Mouse (Mus musculus): Measurements from ENCODE around the gene Cyp2f2. TPM values are rescaled to one million over a fixed set of nuclear protein-coding genes. Genes with fewer than 3 reads are reported as not detected.

The Cyp2f2 gene
- polyA plus RNA-seq, 1 experiment from 2014 or later = 585 TPM

GRCm38 (mm10) chr7:27164112-27164947, 44.6 kb downstream of the Cyp2f2 start:
- H3K4me2 ChIP-seq (replicated peaks; ENCODE audit: low read depth, low read length) = peak overlapping the region; percentile 73
- no peak overlapping the region; the same call in 1 of the 2 replicates for H3K27ac ChIP-seq (ENCODE audit: low read length)
- 0 out of 2 replicates have a peak, but pooled peaks cover 2% of the 10 kb centered on the region for H3K36me3 ChIP-seq (ENCODE audit: insufficient read depth, low read length)
- no peak for ATAC-seq
- no peaks in the 10 kb centered on the region for H3K27me3 ChIP-seq (replicated peaks; ENCODE audit: insufficient read depth, low read length)
- TF ChIP-seq EP300 (IDR thresholded peaks at IDR 0.05) (no peak), CTCF (IDR thresholded peaks at IDR 0.05) (no peak)
- H3K9ac ChIP-seq (replicated peaks; ENCODE audit: low read depth) = no peak overlapping the region
- no peak for DNase-seq (ENCODE audit: low spot score)
- WGBS = 80% methylated on average over 33 of the region's 33 CpGs
- no peaks in the 10 kb centered on the region for H3K9me3 ChIP-seq (ENCODE audit: low read length)
- H3K4me3 ChIP-seq (ENCODE audit: low read depth, low read length) = no peak overlapping the region
- peaks cover 40% of the 10 kb centered on the region; the same call in 1 of the 2 replicates for H3K4me1 ChIP-seq (ENCODE audit: insufficient read depth, low read depth, low read length)

GRCm38 (mm10) chr7:27165007-27165655, 45.4 kb downstream of the Cyp2f2 start:
- Histone ChIP-seq H3K9me3 (ENCODE audit: low read length) (no peaks in the 10 kb centered on the region), H3K36me3 (ENCODE audit: insufficient read depth, low read length) (no peaks in the 10 kb centered on the region), H3K4me3 (ENCODE audit: low read depth, low read length) (peak overlapping the region; percentile 82), H3K9ac (replicated peaks; ENCODE audit: low read depth) (peak overlapping the region; percentile 86), H3K4me2 (replicated peaks; ENCODE audit: low read depth, low read length) (peak overlapping the region; percentile 73), H3K4me1 (ENCODE audit: insufficient read depth, low read depth, low read length) (peaks cover 38% of the 10 kb centered on the region; the same call in 1 of the 2 replicates), H3K27me3 (replicated peaks; ENCODE audit: insufficient read depth, low read length) (no peaks in the 10 kb centered on the region), H3K27ac (ENCODE audit: low read length) (peak overlapping the region; percentile 99)
- ATAC-seq = no peak
- TF ChIP-seq CTCF (IDR thresholded peaks at IDR 0.05) = no peak
- TF ChIP-seq EP300 (IDR thresholded peaks at IDR 0.05) = no peak
- no peak for DNase-seq (ENCODE audit: low spot score)
- 57% methylated on average over 22 of the region's 23 CpGs for WGBS

GRCm38 (mm10) chr7:27165696-27166095, 46.0 kb downstream of the Cyp2f2 start:
- H3K9ac ChIP-seq (replicated peaks; ENCODE audit: low read depth) = peak overlapping the region; percentile 86
- no peaks in the 10 kb centered on the region for H3K36me3 ChIP-seq (ENCODE audit: insufficient read depth, low read length)
- no peaks in the 10 kb centered on the region for H3K27me3 ChIP-seq (replicated peaks; ENCODE audit: insufficient read depth, low read length)
- DNase-seq (ENCODE audit: low spot score) (no peak), ATAC-seq (no peak)
- peak overlapping the region; percentile 82 for H3K4me3 ChIP-seq (ENCODE audit: low read depth, low read length)
- H3K27ac ChIP-seq (ENCODE audit: low read length) = peak overlapping the region; percentile 99
- no peak for TF ChIP-seq EP300 (IDR thresholded peaks at IDR 0.05)
- TF ChIP-seq CTCF (IDR thresholded peaks at IDR 0.05) = no peak
- 2% methylated on average over 8 of the region's 8 CpGs for WGBS
- H3K4me2 ChIP-seq (replicated peaks; ENCODE audit: low read depth, low read length) = peak overlapping the region; percentile 73
- peaks cover 33% of the 10 kb centered on the region; the same call in 1 of the 2 replicates for H3K4me1 ChIP-seq (ENCODE audit: insufficient read depth, low read depth, low read length)
- no peaks in the 10 kb centered on the region for H3K9me3 ChIP-seq (ENCODE audit: low read length)

GRCm38 (mm10) chr7:27166229-27166613, 46.5 kb downstream of the Cyp2f2 start:
- 0% methylated on average over 14 of the region's 43 CpGs for WGBS
- ATAC-seq = peak; percentile 83

GRCm38 (mm10) chr7:27166614-27167474, 47.1 kb downstream of the Cyp2f2 start, which contains the start of gene Egln2:
Gene Egln2 (minus strand): TSS chr7:27166802.
- peak; percentile 89 for ATAC-seq
- Histone ChIP-seq H3K9me3 (ENCODE audit: low read length) (no peaks in the 10 kb centered on the region), H3K4me1 (ENCODE audit: insufficient read depth, low read depth, low read length) (peaks cover 28% of the 10 kb centered on the region; the same call in 1 of the 2 replicates), H3K27me3 (replicated peaks; ENCODE audit: insufficient read depth, low read length) (no peaks in the 10 kb centered on the region), H3K4me3 (ENCODE audit: low read depth, low read length) (peak within 1 kb of the TSS; percentile 82), H3K36me3 (ENCODE audit: insufficient read depth, low read length) (0 out of 2 replicates have a peak, but pooled peaks cover 1% of the 10 kb centered on the region), H3K4me2 (replicated peaks; ENCODE audit: low read depth, low read length) (peak within 1 kb of the TSS; percentile 73), H3K27ac (ENCODE audit: low read length) (peak within 1 kb of the TSS; percentile 99), H3K9ac (replicated peaks; ENCODE audit: low read depth) (peak within 1 kb of the TSS; percentile 86)
- TF ChIP-seq CTCF (IDR thresholded peaks at IDR 0.05) (no peak), EP300 (IDR thresholded peaks at IDR 0.05) (peak; percentile 99)
- 1% methylated on average over 59 of the region's 61 CpGs for WGBS
- peak; percentile 98 for DNase-seq (ENCODE audit: low spot score)

More at GRCm38 (mm10) chr7:27166229-27166613, 46.5 kb downstream of the Cyp2f2 start:
- H3K9ac ChIP-seq (replicated peaks; ENCODE audit: low read depth) = peak overlapping the region; percentile 86
- peak overlapping the region; percentile 82 for H3K4me3 ChIP-seq (ENCODE audit: low read depth, low read length)
- peak overlapping the region; percentile 99 for H3K27ac ChIP-seq (ENCODE audit: low read length)
- TF ChIP-seq CTCF (IDR thresholded peaks at IDR 0.05) = no peak
- TF ChIP-seq EP300 (IDR thresholded peaks at IDR 0.05) = no peak
- peaks cover 28% of the 10 kb centered on the region; the same call in 1 of the 2 replicates for H3K4me1 ChIP-seq (ENCODE audit: insufficient read depth, low read depth, low read length)
- H3K27me3 ChIP-seq (replicated peaks; ENCODE audit: insufficient read depth, low read length) = no peaks in the 10 kb centered on the region
- no peaks in the 10 kb centered on the region for H3K9me3 ChIP-seq (ENCODE audit: low read length)
- H3K36me3 ChIP-seq (ENCODE audit: insufficient read depth, low read length) = no peaks in the 10 kb centered on the region
- peak; percentile 94 for DNase-seq (ENCODE audit: low spot score)
- peak overlapping the region; percentile 73 for H3K4me2 ChIP-seq (replicated peaks; ENCODE audit: low read depth, low read length)
